Comparison of ENCODE assay signal across 10 mouse cellular contexts in genomic region chr4:43763410-43763809, GRCm38 (mm10). TPM values are rescaled to one million over a fixed set of nuclear protein-coding genes. Genes with fewer than 3 reads are reported as not detected.
A peak's percentile ranks its signal among the peaks of the same experiment; 100 is the strongest.
DNase-seq lines count a peak whose midpoint lies in the region; ATAC-seq and TF ChIP-seq lines count a peak whose summit lies in the region.
"Had no signal": no experiment of that assay in that cellular context is flagged by ENCODE, and none has a peak within 500 bp of the region (broad histone marks: within the 10 kb centered on the region; RNA-seq: fewer than 3 reads in every experiment).

No protein-coding gene starts in this region.

- no peak for ATAC-seq in megakaryocyte, adult 5-6 weeks (ENCODE audit: poor library complexity, severe bottlenecking)

- peak overlapping the region; percentile 14 for H3K4me3 ChIP-seq in megakaryocyte, embryonic 14.5 days (replicated peaks)
- H3K4me3 ChIP-seq in left cerebral cortex, adult 2 months: peak overlapping the region; percentile 17; the same call in 1 of the 2 replicates
- no peak overlapping the region; the same call in 1 of the 2 replicates for H3K4me3 ChIP-seq in olfactory bulb, adult 2 months (ENCODE audit: insufficient read depth, low read depth, low read length)
- H3K4me3 ChIP-seq: stomach, embryonic 15.5 days had no signal

- H3K27me3 ChIP-seq in megakaryocyte, embryonic 14.5 days (replicated peaks): peaks cover 9% of the 10 kb centered on the region
- H3K27me3 ChIP-seq: stomach, embryonic 15.5 days had no signal

- peaks cover 6% of the 10 kb centered on the region for H3K9me3 ChIP-seq in megakaryocyte, embryonic 14.5 days
- H3K9me3 ChIP-seq: stomach, embryonic 15.5 days had no signal

- H3K27ac ChIP-seq in left cerebral cortex, adult 2 months: no peak overlapping the region
- H3K27ac ChIP-seq in olfactory bulb, adult 2 months (ENCODE audit: insufficient read depth, low read depth, low read length): no peak overlapping the region
- H3K27ac ChIP-seq: stomach, embryonic 15.5 days had no signal

- TF ChIP-seq POLR2A in olfactory bulb, adult 2 months (IDR thresholded peaks at IDR 0.05; ENCODE audit: insufficient read depth, low read depth, low read length): no peak

- no peaks in the 10 kb centered on the region for H3K4me1 ChIP-seq in megakaryocyte, embryonic 14.5 days
- H3K4me1 ChIP-seq in olfactory bulb, adult 2 months (ENCODE audit: control insufficient read depth, insufficient read depth, low read length): peaks cover 3% of the 10 kb centered on the region; the same call in 1 of the 2 replicates
- H3K4me1 ChIP-seq: stomach, embryonic 15.5 days had no signal

- 21% methylated on average over 7 of the region's 7 CpGs for WGBS in olfactory bulb, adult 2 months

- DNase-seq in R1 (ENCODE audit: low read depth, low spot score): peak; percentile 68
- peak; percentile 83 for DNase-seq in embryo, embryonic 10.5 days (ENCODE audit: low spot score)
- peak; percentile 58 to 66 for DNase-seq in heart, postnatal 36 days
- DNase-seq in left cerebral cortex, adult 2 months (ENCODE audit: extremely low spot score in 1 of 2, low spot score in 2 of 2): peak; percentile 53 to 61
- peak; percentile 38 for DNase-seq in yolk sac, embryonic 10.5 days (ENCODE audit: low spot score)

- peak; percentile 91 for TF ChIP-seq CTCF in left cerebral cortex, adult 2 months (IDR thresholded peaks at IDR 0.05)
- 0 out of 2 replicates have a peak, but pooled peaks have one; percentile 20 for TF ChIP-seq CTCF in olfactory bulb, adult 2 months (IDR thresholded peaks at IDR 0.05; ENCODE audit: insufficient read depth, low read depth, low read length)

- intact Hi-C loops in heart, postnatal 36 days (cut with DNase I): loop anchor here (1.0 to 10.0 kb wide), 2 partner anchors 98 to 221 kb away; partner anchors contain the start of gene Ccin
- intact Hi-C loops in left cerebral cortex, adult 2 months (cut with DNase I): loop anchor here (2.0 kb wide), 1 partner anchor 97 kb away; no protein-coding TSS in a partner anchor

- H3K36me3 ChIP-seq in megakaryocyte, embryonic 14.5 days (replicated peaks; ENCODE audit: low read length): no peaks in the 10 kb centered on the region
- H3K36me3 ChIP-seq: stomach, embryonic 15.5 days had no signal

RNA-seq across cellular contexts. Expression of gene Olfr159, which starts 7.4 kb away (rescaled TPM):
- polyA plus RNA-seq in megakaryocyte, embryonic 14.5 days (2012; ENCODE audit: insufficient read depth, low replicate concordance): not detected in 2 replicates
- not detected in 2 replicates for total RNA-seq in megakaryocyte, adult 5-6 weeks (2015)
- not detected in 2 replicates for total RNA-seq in megakaryocyte, adult 5-6 weeks (2017)
- not detected for total RNA-seq in heart, postnatal 36 days (2021)
- total RNA-seq in left cerebral cortex, adult 2 months (2021): not detected
- not detected in 2 replicates for polyA plus RNA-seq in olfactory bulb, adult 2 months (2012; ENCODE audit: insufficient read depth, insufficient read length, low replicate concordance, missing spikeins)
- polyA plus RNA-seq: gonadal fat pad, adult 2 months; stomach, embryonic 15.5 days had no signal

RNA-seq across cellular contexts. Expression of gene Spaar, which starts 33.6 kb away (rescaled TPM):
- not detected in 2 replicates for polyA plus RNA-seq in megakaryocyte, embryonic 14.5 days (2012; ENCODE audit: insufficient read depth, low replicate concordance)
- not detected in 2 replicates for total RNA-seq in megakaryocyte, adult 5-6 weeks (2015)
- not detected in 2 replicates for total RNA-seq in megakaryocyte, adult 5-6 weeks (2017)
- total RNA-seq in heart, postnatal 36 days (2021): 1 to 10 TPM; 4.3 to 6.4 TPM
- total RNA-seq in left cerebral cortex, adult 2 months (2021): under 1 TPM; 0.63 to 1.00 TPM
- not detected in 2 replicates for polyA plus RNA-seq in olfactory bulb, adult 2 months (2012; ENCODE audit: insufficient read depth, insufficient read length, low replicate concordance, missing spikeins)

RNA-seq across cellular contexts. Expression of gene Hrct1, which starts 36.4 kb away (rescaled TPM):
- polyA plus RNA-seq in megakaryocyte, embryonic 14.5 days (2012; ENCODE audit: insufficient read depth, low replicate concordance): 0.12 TPM in 1 of 2 replicates, not detected in the other
- total RNA-seq in megakaryocyte, adult 5-6 weeks (2015): not detected in 2 replicates
- not detected in 2 replicates for total RNA-seq in megakaryocyte, adult 5-6 weeks (2017)
- 1 to 10 TPM; 4.2 to 4.7 TPM for total RNA-seq in heart, postnatal 36 days (2021)
- 1 to 10 TPM in 1 of 2 experiments, under 1 TPM in 1; 0.87 to 1.1 TPM for total RNA-seq in left cerebral cortex, adult 2 months (2021)
- not detected in 2 replicates for polyA plus RNA-seq in olfactory bulb, adult 2 months (2012; ENCODE audit: insufficient read depth, insufficient read length, low replicate concordance, missing spikeins)

RNA-seq across cellular contexts. Expression of gene Olfr71, which starts 53.4 kb away (rescaled TPM):
- polyA plus RNA-seq in megakaryocyte, embryonic 14.5 days (2012; ENCODE audit: insufficient read depth, low replicate concordance): not detected in 2 replicates
- not detected in 2 replicates for total RNA-seq in megakaryocyte, adult 5-6 weeks (2015)
- total RNA-seq in megakaryocyte, adult 5-6 weeks (2017): not detected in 2 replicates
- not detected for total RNA-seq in heart, postnatal 36 days (2021)
- not detected for total RNA-seq in left cerebral cortex, adult 2 months (2021)
- polyA plus RNA-seq in olfactory bulb, adult 2 months (2012; ENCODE audit: insufficient read depth, insufficient read length, low replicate concordance, missing spikeins): not detected in 2 replicates
- polyA plus RNA-seq: gonadal fat pad, adult 2 months; stomach, embryonic 15.5 days had no signal
